Mouse (Mus musculus): ENCODE results near the gene Wfikkn2.
"Not testable (repeated sequence)": the region's sequence is repeated elsewhere in the genome, so short reads cannot be mapped to it uniquely, and the experiment has no call there.

The Wfikkn2 gene

DNA sequence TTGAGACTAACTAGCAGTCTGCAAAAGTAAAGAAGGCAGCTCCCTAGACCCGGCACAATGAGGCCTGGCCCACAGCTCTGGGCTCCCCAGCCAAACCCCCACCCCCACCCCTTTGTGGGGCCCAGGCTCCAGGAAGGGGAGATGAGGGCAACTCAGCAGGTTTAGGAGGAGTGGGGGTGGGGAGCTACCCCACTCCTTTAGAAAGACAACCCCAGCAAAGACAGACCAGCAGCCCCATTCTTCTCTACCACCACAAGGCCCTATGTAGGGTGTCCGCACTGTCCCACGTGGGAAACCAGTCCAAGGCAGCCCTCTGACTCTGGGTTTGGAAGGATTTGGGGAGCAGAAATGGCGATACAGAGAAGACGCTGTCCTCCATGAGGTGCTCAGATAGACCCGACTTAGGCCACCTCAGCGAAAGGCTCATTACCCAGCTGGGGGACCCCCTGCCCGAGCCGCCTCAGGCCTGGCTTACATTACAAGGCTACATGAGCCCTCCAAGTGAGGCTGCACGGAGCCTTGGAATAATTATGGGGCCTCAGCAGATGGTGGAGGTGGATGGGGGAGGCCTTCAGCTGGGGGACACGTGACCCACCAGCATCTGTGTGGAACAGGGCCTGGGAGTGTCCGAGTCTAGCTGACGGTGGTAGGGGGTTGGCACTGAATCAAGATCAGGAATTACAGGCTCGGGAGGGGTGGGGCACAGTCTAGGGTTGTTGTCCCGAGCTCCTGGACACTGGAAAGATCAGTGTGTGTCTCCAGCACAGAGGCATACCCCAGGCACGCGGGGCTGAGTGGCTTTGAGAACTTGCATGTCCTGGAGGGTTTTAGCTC lies at the start of gene Wfikkn2:
TSS of gene Wfikkn2 (minus strand) at position 51 of the 834 bp plus-strand sequence.
- DNase-seq = no peak

DNA sequence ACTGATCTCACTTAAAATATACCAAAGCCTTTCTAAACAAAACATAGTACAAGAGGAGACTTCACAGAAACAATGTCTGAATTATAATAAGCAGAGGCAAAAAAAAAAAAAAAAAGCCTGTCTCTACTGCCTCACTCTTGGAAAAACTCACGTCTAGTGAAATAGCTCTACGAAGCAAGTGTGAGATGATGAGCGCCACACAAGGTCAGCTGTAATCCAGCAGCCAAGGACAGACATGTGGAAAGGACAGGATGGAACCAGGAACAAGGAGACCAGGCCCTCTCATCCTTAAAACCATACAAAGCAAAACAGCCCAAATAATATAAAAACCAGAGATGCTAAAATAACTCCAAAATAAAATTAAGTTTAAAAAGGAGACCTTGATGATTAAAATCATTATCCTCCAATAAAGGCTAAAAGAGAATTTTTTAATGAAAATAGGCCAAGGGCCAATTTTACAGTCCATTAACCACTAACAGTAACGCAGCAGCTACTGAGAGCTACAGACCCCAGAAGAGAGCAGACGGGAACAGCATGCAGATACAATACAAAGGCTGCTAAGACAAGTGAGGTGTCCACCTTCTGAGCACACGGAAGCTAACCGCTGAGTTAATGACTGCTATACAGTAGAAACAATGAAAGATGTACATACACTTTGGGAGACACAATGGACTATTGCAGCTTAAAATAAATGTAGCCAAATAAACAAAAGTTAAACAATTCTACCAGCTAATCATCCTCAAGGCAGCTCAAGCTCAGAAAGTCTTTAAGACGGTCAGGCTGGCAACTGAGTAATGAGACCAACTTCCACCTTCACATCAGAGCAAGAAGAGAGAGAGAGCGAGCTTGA lies 49.4 kb upstream of the Wfikkn2 start:
- DNase-seq = no peak

DNA sequence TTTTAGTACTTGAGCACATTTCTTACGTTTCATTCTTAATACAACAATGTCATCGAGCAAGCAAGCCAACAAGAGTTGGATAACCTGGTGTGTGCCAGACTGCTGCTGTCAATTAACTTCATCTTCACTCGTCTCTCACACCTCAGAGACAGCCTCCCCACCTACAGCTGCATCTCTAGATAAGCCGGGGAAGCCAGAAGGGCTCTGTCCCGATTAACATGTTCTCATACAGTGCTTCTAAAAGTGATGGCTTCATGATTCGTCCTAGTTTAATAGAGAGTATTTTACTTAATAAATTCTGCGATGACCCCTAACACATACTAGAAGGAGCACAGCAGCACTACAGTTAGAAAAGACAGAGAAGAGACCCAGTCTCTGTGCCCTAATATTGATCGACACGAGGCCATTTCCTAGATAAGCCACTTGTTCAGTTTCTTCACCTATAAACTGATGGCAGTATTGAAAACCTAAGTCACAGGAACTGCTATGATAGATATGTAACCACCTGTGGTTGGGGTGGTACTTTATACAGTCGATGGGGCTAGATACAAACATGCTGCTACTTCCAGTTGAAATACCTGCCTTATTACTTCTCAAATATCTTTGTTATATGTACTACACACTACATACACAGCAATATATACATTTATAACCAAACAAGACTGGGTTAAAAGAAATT lies 44.4 kb upstream of the Wfikkn2 start:
- DNase-seq = no peak

DNA sequence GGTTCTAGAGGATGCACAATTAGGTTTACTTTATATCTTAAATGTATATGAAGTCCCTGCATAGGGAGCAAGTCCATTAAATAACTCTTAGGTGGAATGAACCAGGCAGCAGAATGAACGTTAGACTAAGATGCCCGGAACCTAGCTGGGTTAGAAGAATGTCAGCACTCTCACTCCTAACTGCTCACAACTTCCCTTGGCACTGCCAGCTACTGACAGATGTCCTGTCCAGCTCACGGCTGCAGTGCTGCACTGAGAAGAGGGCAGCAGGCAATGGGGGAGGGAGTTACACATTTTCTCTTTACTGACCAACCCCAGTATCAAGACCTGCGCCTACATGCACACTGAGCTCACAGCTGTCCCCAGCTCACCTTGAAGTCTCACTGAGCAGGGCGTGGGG lies 41.3 kb upstream of the Wfikkn2 start:
- no peak for DNase-seq

DNA sequence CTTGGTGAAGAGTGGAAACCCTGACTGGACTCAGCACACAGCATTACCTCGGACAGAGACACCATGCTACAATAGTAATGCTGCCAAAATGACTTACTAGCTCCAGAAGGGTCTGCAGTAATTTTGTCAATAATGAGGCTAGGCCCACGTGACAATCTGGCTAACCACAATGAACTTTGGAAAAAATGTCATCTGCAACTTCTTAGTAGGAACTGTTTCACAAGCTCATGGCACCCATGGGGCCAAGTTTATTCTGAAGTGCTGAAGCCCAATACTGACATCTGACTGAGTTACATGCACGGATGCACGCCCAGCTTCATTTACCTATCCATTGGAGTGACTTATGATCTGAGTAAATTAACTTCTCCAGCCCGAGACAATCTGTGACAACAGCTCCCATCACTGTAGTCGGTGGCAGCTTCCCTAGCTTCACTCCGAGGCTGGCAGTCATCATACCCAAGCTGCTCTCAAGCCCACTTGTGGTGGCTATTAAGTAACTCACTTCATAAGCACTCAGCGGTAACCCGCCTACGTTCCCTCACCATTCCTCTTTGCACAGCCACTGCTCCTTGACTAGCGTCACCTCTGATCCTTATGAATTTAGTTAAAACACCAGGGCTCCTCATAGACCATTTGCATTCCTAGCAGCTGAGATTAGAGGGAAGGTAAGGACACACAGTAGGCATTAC lies 40.2 kb upstream of the Wfikkn2 start:
- no peak for DNase-seq

DNA sequence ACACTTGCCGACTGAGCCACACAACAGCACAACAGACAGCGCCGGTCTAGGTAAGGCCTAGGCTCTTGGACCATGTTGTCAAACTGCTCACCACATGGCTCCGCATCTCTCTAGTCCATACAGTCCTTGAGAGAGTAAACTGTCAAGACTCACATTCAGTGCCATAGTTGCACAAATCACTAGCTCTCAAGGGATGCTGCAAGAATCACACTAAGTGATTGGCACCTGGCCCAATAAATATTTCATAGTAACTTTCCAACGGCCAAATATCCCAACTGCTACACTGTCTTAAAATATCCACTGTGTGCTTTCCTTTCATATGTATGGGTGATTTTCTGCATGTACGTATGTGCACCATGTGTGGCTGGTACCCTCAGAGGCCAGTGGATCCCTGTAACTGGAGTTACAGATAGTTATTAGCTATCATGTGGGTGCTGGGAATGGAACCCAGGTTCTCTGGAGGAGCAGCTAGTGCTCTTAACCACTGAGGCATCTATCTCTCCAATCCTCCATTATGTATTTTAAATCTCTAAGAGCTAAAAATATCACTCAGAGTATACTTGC lies 37.8 kb upstream of the Wfikkn2 start:
- no peak for DNase-seq

DNA sequence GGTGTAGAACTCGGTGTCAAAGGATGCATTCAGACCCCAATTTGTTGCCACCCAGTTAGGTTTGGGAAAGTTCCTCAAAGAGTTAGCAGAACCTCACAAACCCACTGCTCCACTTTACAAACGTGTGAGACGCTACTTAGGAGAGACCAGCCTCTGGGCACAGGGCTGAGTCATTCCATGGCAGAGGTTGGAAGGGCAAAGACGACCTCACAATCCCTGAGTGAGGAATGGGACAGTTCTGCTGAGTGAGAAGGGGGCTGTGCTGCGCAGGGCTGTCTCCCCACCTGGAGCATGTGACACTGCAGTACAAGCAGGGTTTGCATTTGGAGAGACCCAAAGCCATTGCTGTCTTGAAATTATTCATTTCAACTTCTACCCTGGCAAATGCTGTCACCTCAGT lies 36.5 kb upstream of the Wfikkn2 start:
- no peak for DNase-seq

DNA sequence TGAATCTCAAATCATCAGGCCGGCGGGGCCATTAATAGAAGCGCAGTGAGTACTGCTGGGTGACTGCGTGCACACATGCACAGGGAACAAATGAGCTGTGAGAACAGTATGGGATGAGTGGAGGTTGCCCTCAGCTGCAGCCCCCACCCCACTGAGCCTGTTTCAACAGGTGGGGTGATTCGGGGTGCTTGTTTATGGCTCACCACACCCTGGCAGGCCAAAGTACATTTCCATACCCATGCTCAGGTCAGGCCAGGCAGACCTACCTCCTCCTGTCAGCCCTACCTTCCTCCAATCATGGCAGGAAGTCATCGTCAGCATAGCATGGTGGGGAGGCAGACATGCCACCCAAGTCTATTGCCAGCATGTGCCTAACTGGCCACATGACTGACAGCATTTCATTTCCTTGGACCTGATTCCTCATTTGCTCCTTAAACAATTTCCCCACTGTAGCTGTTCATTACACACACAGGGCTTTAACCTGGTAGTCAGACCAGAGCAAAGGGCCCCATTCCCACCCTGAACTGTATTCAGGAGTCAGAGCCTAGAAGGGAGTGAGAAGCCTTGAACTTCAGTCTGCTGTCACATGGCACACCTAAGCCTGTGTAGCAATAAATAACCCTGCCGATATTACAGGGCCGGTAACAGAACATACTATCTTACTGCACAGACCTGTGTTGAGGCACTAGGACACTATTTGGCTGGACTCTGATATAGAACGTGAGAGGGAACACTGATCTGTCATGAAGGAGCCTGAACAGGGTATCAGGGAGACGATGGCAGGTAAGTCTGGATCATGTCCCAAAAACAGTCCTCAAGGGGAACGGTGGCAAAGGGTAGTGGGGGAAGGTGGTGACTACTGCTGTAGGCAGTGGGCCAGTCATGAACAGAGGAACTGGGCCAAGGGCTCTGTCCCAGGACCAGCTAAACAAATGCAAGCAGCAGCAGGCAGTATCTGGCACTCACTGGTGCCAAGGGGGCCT lies 35.7 kb upstream of the Wfikkn2 start, which contains the start of gene Gm21885:
TSS of gene Gm21885 (plus strand) at position 675 of the 983 bp plus-strand sequence.
- no peak for DNase-seq

DNA sequence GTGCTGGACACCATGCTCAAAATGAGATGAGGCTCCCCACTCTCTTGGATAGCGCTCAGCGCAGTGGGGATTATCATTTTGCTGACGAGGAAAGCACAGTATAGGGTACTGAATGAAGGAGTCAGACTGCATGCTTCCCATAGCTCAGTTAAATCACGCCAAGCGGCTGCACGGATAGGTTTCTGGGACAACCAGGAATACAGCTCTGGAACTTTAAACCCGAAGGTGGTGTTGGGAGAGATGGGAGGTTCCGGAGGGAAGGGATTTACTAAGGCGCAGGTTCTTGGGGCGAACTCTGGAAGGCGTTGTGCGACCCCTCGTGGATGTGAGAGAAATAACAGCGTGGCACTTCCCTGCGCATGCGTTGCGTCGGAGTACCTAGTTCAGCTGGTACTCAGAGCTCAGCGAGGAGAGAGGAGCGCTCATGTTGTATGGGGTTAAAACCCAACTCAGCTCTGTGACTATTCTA lies 31.1 kb upstream of the Wfikkn2 start:
- peak; percentile 77 for DNase-seq

DNA sequence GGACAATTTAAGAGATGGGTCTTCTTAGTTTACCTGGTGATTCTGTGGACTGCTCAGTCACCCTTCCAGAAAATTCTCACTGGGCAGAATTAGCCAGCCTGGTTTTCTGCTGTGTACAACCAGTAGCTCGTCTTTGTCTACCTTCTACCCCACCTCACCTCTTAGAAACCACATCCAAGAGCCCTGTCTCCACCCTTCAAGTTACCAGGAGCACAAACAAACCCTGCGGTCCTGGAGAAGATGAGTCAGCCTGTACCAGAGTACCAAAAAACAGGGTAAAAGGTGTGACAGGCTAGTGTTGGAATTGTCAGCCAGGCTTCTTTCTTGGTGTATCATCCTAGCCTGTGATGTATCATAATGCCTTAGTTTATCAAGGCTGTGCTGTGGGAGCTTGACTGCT lies 29.9 kb upstream of the Wfikkn2 start:
- DNase-seq = no peak

DNA sequence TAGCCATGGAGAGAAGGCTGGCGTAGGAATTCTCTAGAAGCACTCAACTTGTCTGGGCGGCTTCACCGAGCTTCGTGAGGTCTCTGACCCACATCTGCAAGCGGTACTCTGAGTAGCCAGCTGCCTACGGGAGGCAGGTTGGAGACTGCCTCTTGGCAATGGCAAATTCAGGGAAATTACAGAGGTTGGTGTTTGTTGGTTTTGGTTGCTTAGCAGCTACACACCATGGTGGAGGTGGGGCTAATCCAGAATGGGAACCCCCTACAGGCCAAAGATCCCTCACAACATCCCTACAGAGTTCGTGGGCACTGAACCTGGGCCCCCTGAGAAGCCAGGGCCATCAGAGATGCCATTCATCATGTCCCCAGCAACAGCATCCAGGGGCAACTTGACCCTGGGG lies 29.4 kb upstream of the Wfikkn2 start:
- DNase-seq = no peak

DNA sequence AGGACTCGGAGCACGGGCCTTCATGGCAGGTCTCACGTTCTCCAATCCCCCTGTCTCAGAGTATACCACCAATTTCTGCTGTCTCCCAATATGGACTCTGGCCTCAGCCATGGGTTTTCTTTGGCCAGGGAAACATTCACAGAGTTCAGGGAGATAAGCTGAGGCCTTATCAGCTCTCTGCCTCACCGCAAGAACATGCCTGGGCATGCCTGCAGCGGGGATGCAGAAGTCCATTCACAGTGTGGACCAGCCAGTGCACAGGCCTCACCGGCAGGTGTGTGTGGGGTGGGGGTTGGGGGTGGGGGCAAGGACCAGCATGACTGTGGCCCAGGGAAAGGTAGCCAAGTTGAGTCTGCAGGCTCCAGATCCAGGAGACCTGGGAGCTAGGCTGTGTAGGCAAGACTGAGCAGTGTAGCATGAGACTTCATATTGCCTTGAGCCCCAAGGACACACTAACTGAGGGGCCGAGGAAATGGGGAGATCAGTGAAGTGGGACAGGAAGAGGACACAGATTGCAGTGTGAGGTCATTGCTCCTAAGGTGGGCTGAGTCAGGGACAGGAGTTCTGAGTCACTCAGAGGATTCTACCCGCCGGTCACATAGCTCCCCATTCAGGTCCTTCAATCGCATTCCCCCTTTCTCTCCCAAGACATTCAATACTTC lies 28.5 kb upstream of the Wfikkn2 start:
- no peak for DNase-seq

DNA sequence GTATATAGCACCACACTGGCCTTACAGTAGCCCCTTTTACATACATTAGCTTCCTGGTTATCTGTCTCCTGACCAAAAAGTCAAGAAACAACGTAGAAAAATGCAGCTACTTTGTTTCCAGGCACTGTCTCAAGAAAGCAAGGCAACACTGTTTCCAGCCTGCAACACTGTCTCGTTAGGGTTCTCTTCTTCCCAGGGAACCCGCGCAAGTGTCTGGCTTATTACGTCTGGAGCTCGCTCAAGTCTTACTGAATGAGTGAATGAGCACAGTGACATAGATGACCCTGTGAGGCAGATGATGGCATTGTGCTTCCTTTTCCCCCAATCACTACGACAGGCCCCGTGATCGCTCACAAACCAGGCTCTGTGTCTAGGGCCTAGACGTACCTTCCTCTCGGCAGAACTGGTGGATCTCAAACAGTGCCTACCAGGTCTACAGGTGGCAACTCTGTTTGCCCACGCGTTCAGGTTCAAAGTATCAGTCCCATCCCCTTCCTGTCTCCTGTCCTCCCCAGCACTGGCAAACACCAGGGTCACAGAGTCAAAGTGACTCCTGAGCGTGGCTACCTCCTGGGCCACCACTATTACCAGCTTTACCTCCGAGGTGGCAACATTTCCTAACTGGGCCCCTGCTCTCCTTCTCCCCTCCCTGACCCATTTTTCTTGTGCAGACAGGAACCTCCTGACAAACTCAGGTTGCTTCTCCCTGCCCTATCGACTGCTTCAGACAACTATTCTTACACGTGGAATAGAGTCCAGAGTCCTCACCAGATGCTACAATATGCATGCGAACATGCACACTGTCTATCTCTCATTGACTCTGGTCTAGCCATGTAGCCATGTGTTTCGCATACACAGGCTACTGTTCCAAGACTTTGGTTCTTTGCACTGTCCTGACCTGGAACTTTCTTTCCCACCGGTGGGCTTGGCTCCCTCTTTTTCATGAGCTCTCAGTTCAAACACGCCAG lies 27.4 kb upstream of the Wfikkn2 start:
- no peak for DNase-seq

DNA sequence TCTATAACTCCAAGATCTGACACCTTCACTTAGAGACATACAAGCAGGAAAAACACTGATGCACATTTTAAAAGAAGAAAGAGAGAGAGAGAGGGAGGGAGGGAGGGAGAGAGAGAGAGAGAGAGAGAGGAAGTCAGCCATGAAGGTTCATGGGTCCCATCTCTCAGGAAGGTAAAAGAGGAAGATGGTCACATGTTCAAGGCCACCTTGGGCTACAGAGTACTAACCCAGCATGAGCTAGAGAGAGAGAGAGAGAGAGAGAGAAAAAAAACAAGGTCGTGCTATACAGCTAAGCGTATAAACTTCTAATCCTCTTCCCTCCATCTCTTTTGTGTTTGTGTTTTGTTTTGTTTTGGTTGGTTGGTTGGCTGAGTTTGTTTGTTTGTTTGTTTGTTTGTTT lies 25.2 kb upstream of the Wfikkn2 start:
- DNase-seq = no peak

DNA sequence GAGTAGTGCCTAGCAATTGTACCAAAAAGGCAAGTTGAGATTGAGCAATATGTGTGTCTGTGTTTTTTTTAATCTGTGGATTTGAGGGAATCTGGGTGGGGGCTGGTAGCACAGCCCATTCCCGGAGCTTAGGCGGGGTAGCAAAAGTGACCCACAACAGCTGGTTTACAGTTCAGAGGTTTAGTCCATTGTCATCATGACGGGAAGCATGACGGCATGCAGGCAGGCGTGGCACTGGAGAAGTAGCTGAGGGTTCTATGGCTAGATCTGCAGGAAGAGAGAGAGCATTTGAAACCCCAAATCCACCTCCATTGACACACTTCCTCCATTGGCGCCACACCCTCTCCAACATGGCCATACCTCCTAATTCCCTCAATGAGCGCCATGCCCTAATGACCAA lies 24.1 kb upstream of the Wfikkn2 start:
- no peak for DNase-seq

DNA sequence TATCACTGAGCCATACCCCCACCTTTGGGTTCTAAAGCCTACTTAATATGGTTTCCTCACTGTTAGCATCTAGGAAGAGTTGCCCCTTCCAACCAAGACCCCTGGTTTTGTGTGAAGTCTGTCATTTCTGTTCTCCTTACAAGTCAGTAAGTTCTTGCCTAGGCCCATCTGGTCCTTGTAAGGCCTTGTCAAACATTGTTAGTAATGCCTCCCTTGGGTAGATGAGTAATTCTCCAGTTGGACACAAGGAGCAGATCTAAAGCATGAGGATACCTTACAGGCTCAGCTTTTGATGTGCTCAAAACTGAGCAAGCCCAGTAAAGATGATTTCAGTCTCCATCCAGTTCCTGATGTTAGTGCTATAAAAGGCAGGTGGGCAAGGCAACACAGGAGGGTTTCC lies 23.0 kb upstream of the Wfikkn2 start:
- no peak for DNase-seq

DNA sequence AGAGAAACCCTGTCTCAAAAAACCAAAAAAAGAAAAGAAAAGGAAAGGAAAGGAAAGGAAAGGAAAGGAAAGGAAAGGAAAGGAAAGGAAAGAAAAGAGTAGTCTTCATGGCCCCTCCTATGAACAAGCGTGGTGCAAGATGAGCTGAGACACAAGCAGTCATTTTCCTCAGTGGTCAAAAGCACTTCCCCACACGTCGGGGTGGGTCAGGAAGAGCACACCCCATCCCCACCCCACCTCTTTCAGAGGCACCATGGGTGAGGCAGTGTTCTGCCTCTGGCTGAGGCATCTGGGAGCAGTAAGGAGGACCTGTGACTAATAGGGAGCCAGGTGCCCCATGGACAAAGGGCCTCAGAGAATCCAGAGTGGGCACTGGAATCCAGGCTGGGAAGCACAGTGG lies 20.4 kb upstream of the Wfikkn2 start:
- not testable (repeated sequence) for DNase-seq

DNA sequence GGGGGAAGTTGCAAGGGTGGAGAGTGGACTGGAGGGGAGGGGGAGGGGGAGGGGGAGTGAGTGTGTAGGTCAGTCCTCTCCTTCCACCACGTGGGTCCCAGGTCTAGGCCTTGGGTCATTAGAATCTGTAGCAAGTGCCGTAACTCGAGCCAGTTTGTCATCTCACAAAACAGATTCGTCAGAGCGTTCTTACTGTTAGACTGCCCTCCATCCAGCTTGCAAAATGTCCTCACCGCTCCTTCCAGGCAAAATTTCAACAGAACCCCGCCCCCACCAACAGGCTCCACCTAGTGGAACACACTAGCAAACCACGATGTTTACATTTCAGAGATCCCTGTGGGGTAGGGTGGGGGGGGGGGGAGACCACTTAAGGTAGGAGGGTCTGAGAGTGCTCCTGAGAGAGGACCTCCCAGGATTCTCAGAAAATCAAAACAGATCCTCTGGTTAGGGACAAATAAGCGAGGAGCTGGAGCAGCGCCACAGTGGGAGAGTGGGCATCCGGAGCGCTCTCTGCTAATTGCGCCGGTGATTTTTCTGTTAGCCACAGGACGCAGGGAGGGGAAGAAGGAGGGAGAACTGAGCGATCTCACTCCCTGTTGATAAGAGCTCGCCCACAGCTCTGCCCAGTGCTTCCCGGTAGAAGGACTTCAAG lies 19.5 kb upstream of the Wfikkn2 start:
- DNase-seq = peak; percentile 25

All from thymus, postnatal 14 days (tissue).